Mouse (Mus musculus) right cerebral cortex, postnatal 36 days (tissue): ENCODE results near the gene Pou2f2.

ENCODE experiments used
- DNase-seq, 2 experiments: peaks; one replicate each; pipeline ENCODE4 v3.0.0; 2022; ENCODE audit warnings: low spot score in 2 of 2, mixed read lengths in 1 of 2

The Pou2f2 gene

DNA sequence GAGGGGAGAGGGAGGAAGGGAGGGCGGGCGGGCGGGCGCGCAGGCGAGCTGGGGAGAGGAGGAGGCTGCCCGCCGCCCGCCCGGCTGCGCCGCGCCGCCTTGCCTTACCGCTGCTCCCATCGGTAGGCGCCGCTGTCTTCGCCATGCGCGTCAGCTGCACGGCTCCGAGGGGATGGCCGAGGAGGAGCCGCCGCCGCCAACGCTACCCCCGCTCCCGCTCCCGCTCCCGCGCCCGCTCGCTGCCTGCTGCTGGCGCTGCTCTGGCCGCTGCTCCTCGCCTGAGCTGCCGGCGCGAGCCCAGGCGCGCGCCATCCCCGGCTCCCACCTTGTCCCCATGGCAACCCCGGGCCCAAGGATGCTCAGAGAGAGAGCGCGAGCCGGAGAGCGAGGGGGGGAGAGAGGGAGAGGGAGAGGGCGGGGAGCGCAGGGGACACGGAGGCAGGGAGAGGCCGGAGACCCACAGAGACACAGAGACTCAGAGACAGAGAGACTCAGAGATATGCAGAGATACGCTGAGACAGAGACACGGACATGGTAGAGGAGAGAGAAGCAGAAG lies at the start of gene Pou2f2:
TSS of gene Pou2f2 (minus strand) at position 121 of the 556 bp plus-strand sequence.
- peak; percentile 86 to 87 for DNase-seq

DNA sequence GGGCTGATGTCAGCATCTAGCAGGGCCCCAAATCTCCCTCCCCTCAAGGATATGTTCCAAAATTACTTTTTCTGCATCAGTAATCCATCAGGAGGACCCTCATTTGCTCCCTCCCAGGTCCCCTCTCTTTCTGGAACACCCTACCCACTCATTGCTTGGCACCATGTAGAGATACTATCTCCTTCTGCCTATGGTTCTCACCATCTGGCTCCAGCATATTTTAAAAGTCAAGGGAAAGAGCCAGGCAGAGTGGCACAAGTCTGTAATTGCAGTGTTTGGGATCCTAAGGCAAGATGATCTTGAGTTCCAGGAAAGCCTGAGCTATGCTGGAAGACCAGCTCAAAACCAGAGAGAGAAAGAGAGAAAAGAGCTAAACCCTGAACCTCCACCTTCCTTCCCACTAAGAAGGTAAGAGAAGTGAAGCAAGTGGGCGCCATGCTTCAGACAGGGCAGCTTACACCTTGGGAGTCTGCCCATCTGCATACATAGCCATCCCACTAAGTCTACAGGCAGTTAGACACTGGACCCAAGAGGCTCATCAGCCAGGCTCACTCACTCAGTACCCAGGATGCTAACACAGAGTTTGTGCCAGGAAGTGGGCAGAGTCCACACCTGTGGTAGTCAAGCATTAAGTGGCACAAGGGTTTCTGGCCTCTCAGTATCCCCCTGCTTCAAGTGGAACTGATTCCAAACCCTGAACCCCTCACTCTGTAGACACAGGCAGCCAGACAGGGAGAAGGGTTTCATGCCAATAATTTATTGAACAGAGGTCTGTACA lies 48.2 kb upstream of the Pou2f2 start:
- no peak for DNase-seq

- no peak for DNase-seq
These were observed 42.9 kb upstream of the Pou2f2 start for GRCm38 (mm10) chr7:25222275-25222967.

- peak; percentile 97 to 98 for DNase-seq
These were observed 41.8 kb upstream of the Pou2f2 start, which contains the start of gene Zfp526 for GRCm38 (mm10) chr7:25221102-25221883. Zfp526 (plus strand) TSS chr7:25221425.

DNA sequence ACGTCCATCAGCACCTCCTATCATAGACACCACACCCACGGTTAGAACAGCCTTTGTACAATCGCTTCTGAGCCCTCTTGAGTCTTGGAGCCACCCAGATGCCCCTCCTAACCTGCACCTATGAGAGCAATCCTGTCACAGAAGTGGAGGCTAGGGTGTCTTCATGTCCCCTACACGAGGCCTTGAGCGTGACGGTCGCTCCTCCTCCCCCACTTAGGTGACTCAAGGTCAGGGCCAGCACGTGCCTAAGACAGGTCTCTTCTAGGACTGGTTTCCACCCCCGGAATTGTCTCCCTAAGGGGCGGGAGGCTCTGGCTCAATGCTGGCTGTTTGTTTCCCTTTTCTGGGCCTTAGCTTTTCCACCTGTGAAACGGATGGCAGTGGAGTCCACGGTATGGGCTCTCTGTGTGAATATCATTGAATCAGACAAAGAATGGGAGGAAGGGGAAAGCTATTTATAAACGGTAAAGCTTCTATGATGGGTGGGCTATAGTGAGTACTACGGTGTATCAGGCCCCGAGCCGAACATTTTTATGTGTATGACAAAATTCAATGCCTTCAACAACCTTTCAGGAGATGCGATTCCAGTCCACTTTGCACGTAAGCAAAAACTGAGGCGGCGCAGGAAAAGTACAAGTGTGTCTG lies 41.1 kb upstream of the Pou2f2 start, which contains the start of gene Dedd2:
TSS of gene Dedd2 (minus strand) at position 159 of the 645 bp plus-strand sequence.
- no peak for DNase-seq

DNA sequence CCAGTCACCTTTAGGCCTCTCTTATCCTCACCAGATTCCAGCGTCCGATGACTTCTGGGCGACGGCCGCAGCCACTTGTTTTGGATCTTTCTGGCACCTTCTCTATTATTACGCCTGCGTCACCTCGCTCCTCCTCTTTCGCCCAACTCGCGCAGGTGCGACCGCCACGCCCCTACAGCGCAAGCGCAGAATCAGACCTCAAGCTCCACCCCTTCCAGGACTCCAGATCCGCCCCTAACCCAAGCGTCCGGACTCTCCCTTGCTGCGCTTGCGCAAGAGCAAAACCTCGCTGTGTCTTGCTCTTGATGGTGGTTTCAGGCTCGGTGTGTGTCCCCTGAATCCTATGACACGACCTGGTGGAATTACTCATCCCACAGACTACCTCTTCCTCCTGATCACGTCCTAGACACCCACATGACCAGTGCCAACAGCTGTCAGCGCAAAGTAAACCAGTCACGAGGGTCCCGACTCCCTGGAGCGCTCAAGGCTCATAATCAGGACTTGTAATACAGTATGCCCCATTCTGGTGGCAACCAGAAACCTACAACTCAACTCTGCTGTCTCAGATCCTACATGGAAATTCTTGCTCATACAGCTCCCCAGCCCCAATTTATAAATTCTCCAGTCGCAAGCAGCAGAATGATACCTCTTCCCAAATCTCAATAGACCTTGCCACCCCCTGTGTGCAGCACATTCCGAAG lies 40.4 kb upstream of the Pou2f2 start:
- peak; percentile 92 to 95 for DNase-seq

DNA sequence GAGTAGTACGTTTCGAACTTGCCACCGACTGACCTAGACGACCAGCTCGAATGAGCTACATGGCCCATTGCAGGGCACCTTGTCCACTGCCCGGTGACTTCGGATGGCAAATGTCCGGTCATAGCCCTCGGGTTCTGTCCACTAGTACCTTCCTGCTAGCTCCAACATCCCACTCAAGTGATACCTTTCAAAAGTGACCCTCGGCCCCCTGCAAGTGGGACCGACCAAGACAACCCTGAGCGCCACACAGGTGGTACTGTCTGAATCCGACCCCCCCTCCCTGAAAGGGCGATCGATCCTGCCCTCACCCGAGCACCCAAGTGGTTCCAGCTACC lies 39.9 kb upstream of the Pou2f2 start:
- peak in 1 of 2 experiments; percentile 47 for DNase-seq

DNA sequence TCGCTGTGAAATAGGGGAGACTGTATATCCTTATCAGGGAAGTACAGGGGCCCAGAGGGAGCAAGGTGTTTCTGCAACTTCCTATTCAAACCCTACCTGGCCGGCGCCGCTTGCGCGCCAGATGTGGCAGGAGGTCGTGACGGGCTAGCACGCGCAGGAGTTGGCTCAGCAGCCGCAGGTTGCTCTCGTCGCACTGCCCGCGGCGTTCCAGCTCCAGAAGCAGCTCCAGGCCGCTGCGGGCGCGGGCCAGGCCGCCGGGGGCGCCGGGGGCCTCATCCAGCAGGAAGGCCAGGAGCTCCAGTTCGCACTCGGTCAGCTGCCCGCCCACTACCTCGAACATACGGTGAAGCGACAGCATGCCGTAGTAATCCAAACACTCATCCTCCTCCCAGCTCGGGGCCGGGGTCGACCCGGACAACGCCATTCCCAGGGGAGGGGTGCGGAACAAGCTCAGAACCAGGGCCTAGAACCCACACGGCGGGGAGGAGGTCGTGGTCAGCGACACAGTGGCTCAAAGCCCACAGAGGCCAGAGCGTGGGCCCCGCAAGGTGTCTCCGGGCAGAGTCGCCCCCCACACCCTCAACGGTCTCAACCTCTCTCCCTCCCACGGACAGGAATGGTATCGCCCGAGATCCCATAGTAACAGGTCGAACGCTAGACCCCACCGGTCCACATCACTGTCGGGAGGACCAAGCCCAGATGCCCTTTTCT lies 39.3 kb upstream of the Pou2f2 start:
- peak in 1 of 2 experiments; percentile 26 for DNase-seq

DNA sequence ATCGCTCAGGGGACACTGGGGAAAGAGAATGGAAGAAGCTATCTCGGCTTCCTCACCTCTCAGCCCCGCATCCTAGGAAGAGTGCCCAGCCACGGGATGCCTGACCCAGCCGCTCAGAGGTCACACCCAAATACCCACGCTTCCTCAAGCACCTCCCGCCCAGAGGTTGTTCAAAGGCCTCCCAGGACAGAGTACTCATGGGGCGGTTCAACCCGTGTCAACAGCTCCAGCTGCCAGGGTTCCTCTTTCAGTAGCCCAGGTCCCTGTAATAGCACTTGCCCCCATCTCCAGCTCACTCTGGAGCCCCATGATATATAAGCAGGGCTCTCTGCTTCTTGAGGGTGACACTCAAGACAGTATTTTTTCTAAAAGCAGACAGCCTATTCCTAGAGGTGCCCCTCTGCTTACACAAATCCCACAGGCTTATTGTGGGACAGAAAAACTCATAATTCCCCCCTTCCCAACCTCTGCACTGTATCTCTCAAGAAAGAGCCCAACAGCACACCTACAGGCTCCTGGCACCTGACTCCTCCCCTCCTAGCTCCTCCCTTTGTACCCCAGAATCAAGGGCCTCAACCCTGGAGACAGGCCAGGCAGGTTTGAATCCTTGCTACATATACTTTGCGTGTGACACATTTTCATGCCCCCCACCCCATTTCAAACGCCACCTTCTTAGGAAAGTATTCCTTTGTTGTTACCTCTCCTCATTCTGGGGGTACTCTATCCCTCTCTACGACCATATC lies 38.3 kb upstream of the Pou2f2 start:
- no peak for DNase-seq

DNA sequence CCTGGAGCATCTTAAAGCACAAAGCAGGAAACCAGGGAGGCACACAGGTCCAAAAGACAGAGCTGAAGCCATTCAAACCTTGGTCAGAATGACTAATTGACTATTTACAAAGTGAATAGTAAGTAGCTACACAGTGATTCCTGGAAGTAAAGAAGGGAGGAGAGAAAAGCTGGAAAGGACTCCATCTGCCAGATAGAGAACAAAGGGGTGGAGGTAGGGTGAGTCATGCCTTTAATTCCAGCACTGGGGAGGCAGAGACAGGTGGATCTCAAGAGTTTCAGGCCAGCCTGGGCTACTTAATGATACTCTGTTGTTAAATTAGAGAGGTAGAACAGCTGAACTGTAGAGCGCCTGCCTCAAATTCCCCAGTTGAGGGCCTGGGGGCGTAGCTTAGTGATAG lies 34.6 kb upstream of the Pou2f2 start:
- DNase-seq: no peak

- DNase-seq: no peak
These were observed 33.6 kb upstream of the Pou2f2 start for GRCm38 (mm10) chr7:25213099-25213498.

DNA sequence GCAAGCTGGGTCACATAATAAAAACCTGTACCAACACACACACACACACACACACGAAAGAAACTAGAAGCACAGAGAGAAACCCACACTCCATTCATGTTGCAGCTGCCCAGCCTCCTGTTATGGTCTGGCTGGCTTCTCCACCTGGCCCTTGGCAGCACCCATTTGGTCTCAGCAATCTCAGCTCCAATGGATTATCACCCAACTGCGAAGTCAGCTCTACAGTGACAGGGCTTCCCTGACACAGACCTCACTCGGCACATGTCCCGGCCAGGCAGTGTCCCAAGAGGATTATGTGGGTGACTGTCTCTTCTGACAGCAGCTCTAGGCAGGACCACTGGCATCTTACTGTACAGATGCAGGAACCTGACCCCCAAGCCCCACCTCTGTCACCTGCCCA lies 31.0 kb upstream of the Pou2f2 start:
- DNase-seq: no peak

DNA sequence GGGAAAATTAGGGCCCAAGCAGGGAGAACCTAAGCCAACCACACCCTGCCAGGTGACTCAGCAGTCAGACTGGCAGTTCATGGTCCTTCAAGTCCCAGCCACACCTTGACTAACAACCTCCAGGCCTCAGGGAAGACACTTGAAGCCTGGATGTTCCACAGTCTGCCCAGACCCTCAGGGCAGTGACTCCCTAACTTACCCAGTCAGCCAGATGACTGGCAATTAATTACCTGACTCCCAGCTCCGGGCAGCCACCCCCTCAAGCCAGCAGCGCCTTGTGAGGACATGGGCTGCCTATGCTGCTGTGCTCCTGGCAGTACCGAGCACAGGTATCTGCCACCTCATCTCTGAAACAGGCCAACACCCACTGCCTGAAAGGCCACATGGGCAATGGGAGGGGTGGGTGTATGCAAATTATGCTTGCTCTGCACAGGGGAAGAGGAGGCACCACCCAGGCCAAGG lies 29.7 kb upstream of the Pou2f2 start:
- DNase-seq: no peak

- DNase-seq: no peak
These were observed 26.7 kb upstream of the Pou2f2 start for GRCm38 (mm10) chr7:25206094-25206830.

- no peak for DNase-seq
These were observed 26.0 kb upstream of the Pou2f2 start for GRCm38 (mm10) chr7:25205355-25206093.

- no peak for DNase-seq
These were observed 24.1 kb upstream of the Pou2f2 start for GRCm38 (mm10) chr7:25203624-25204023.

DNA sequence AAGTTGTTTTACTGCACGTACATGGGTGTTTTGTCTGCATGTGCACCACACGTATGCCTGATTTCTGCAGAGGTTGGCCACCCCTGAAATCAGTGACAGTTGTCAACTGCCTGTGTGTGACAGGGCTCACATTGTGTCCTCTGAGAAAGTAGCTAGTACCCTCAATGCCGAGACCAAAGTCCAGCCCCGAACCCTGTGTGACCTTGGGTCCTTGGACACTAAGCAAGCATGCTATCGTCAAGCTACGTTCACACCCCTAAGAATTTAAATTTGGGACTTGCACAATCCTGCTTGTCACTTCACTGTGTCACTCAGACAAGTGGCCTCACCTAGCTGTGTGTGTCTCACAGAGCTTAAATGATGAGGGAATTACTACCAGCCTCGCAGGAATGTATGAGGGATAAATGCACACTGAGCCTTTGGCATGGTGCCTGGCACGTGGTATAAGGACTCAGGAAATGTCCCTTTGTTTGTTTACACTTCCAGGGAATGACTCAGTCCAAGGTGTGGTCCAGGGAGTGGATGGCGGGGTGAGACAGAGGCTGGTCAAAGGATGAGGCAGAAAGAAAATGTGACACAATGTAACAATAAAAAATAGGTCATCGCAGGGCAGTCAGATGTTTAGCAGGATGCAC lies 18.0 kb upstream of the Pou2f2 start:
- DNase-seq: no peak
